Mouse (Mus musculus) hindbrain, embryonic 10.5 days (tissue): ENCODE measurements at regions not wholly inside any gene's neighbourhood (a gene's known extent, or its start where the extent isn't known, plus 50 kb on each side); places are given as distances from the start of the nearest gene placed in this dataset.

Experiments
- DNase-seq: peaks from one replicate; pipeline ENCODE4 v3.0.0-alpha.2; 2017; ENCODE audit warnings: low spot score
- H3K27ac ChIP-seq: fragments of 300-500 bp; sonication (generic); 2 replicates; pipeline ENCODE4 v1.5.1; 2016; ENCODE audit warnings: mild to moderate bottlenecking, moderate library complexity
- H3K27me3 ChIP-seq: fragments of 300-500 bp; sonication (generic); 2 replicates; pipeline ENCODE4 v1.6.1; 2016; ENCODE audit warnings: mild to moderate bottlenecking; ENCODE audit not compliant: poor library complexity, insufficient read depth, severe bottlenecking
- H3K36me3 ChIP-seq: fragments of 300-500 bp; sonication (generic); 2 replicates; pipeline ENCODE4 v1.6.1; 2016; ENCODE audit warnings: mild to moderate bottlenecking, moderate library complexity
- H3K4me1 ChIP-seq: fragments of 300-500 bp; sonication (generic); replicated peaks from 2 replicates; pipeline ENCODE4 v1.6.1; 2016; ENCODE audit warnings: mild to moderate bottlenecking
- H3K4me3 ChIP-seq: fragments of 300-500 bp; sonication (generic); 2 replicates; pipeline ENCODE4 v1.5.1; 2016; ENCODE audit warnings: mild to moderate bottlenecking, moderate library complexity
- H3K9me3 ChIP-seq: fragments of 300-500 bp; sonication (generic); 2 replicates; pipeline ENCODE4 v1.6.1; 2016; ENCODE audit warnings: mild to moderate bottlenecking, moderate library complexity
- WGBS: fragments of 180-500 bp; shearing (Covaris S2); methylation state at CpG from one replicate; pipeline ENCODE4 v1.1.7; 2016; 5-methylcytosine and 5-hydroxymethylcytosine counted together

DNA sequence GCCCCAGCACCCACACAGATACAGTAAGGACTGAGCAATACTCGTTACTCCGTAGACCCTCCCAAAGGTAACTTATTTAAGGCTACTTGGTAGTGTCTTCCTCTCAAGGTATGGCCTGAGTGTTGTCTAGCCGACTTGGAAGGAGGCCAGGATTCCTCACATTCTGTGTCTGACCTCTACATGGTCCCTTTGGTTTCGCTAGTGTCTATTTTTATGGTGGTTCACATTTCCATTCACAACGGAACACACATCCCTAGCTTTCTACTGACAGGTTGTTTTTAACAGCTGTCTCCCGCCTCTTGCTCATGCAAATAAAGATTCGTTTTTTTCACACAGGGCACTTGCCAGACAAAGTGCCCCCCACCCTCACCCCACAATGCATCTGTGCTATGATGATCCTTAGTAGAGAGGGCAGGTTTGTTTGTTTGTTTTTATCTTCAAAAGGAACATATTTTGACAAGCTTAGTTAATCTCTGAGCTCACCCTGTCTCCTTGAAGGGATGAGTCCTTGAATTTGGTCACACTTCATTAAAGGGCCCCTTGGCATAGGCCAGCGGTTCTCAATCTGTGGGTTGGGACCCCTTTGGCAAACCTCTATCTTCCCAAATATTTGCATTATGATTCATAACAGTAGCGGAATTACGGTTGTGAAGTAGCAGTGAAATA, 52.7 kb downstream of the Phlda1 start:
- Histone ChIP-seq H3K27ac (no peak overlapping the region), H3K27me3 (no peaks in the 10 kb centered on the region), H3K36me3 (no peaks in the 10 kb centered on the region), H3K4me1 (peaks cover 11% of the 10 kb centered on the region; the same call in 1 of the 2 replicates), H3K9me3 (no peaks in the 10 kb centered on the region), H3K4me3 (no peak overlapping the region)
- WGBS, result 75% methylated on average over 10 of the region's 10 CpGs
- no peak for DNase-seq

- Histone ChIP-seq H3K4me3 (no peak overlapping the region), H3K27ac (no peak overlapping the region), H3K27me3 (no peaks in the 10 kb centered on the region), H3K4me1 (peaks cover 16% of the 10 kb centered on the region; the same call in 1 of the 2 replicates), H3K9me3 (no peaks in the 10 kb centered on the region), H3K36me3 (no peaks in the 10 kb centered on the region)
- DNase-seq, result no peak
- WGBS, result 72% methylated on average over 17 of the region's 17 CpGs
These were observed 53.5 kb downstream of the Phlda1 start for GRCm38 (mm10) chr10:111559341-111560246.

DNA sequence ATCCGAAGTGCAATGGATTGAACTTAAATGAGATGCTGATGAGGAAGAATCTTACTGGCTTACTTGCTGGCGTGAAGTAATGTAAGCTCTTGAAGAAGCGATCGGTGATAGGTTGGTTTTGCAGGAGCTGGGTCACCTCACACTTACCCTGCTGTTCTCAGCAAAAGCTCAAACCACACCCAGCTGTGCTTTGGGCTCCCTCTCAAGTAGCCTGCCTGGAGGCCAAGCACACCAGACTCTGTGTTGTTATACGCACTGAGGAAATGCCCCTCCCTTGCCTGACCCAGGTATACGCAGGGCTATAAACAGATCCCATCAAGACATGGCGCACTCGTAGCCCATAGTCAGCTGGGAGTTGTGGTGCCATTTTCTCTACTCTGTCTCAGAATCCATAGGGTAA, 56.5 kb downstream of the Phlda1 start:
- Histone ChIP-seq H3K27me3 (no peaks in the 10 kb centered on the region), H3K36me3 (no peaks in the 10 kb centered on the region), H3K9me3 (no peaks in the 10 kb centered on the region), H3K4me3 (no peak overlapping the region), H3K27ac (no peak overlapping the region), H3K4me1 (peaks cover 22% of the 10 kb centered on the region; the same call in 1 of the 2 replicates)
- DNase-seq, result no peak
- 86% methylated on average over 8 of the region's 8 CpGs for WGBS

- Histone ChIP-seq H3K27ac (peak overlapping the region; percentile 35; the same call in 1 of the 2 replicates), H3K9me3 (no peaks in the 10 kb centered on the region), H3K27me3 (no peaks in the 10 kb centered on the region), H3K36me3 (no peaks in the 10 kb centered on the region), H3K4me1 (peaks cover 18% of the 10 kb centered on the region; the same call in 1 of the 2 replicates), H3K4me3 (no peak overlapping the region)
- DNase-seq, result no peak
- 64% methylated on average over 12 of the region's 12 CpGs for WGBS
These were observed 60.8 kb downstream of the Phlda1 start for GRCm38 (mm10) chr10:111566873-111567381.

GRCm38 (mm10) chr10:111570501-111571258, 64.6 kb downstream of the Phlda1 start:
- no peak overlapping the region for H3K4me3 ChIP-seq
- 69% methylated on average over 7 of the region's 7 CpGs for WGBS
- DNase-seq, result no peak
- H3K27ac ChIP-seq, result no peak overlapping the region
- H3K27me3 ChIP-seq, result no peaks in the 10 kb centered on the region
- no peaks in the 10 kb centered on the region for H3K36me3 ChIP-seq
- H3K9me3 ChIP-seq, result no peaks in the 10 kb centered on the region
- peaks cover 22% of the 10 kb centered on the region for H3K4me1 ChIP-seq

DNA sequence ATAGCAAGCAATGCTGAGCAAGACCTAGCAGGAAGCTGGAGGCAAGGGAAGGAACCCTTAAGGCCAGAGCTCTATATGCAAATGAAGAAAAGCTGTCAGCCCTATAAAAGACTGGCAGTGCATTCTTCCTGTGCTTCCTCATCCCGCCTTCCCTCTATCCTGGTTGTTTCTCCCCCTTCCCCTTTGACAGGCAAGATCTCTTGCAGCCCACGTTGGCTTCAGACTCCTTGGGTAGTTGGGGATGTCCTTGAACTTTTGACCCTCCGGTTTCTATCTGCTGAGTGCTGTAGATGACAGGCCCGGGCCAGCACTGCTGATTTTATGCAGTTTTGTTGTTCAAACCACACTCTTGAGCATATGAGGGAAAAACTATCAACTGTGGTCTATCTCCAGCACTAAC, 68.1 kb downstream of the Phlda1 start:
- no peak for DNase-seq
- no peaks in the 10 kb centered on the region for H3K27me3 ChIP-seq
- no peaks in the 10 kb centered on the region for H3K9me3 ChIP-seq
- no peak overlapping the region for H3K27ac ChIP-seq
- peaks cover 21% of the 10 kb centered on the region for H3K4me1 ChIP-seq
- 65% methylated on average over 4 of the region's 4 CpGs for WGBS
- no peaks in the 10 kb centered on the region for H3K36me3 ChIP-seq
- H3K4me3 ChIP-seq, result no peak overlapping the region

DNA sequence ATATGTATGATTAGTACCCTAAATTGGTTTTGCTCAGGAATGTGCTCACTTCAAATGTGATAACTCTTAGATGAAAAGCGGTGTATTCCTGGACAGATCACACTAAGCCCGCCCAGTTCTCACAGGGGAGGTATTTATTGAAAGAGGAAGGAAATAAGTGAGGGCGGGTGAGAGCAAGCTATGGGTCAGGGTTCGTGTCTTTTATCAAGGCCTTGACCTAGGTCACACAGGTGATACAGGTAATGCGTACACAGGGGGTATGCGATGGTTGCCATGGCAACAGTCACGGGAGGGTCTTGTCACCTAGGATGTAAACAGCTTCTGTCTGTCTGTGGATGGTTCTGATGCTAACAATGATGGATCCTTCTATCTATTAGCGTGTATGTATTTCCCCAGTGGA, 68.7 kb downstream of the Phlda1 start:
- DNase-seq, result no peak
- Histone ChIP-seq H3K4me1 (peaks cover 24% of the 10 kb centered on the region), H3K4me3 (no peak overlapping the region), H3K9me3 (no peaks in the 10 kb centered on the region), H3K27ac (no peak overlapping the region), H3K36me3 (no peaks in the 10 kb centered on the region), H3K27me3 (no peaks in the 10 kb centered on the region)
- 90% methylated on average over 8 of the region's 8 CpGs for WGBS

DNA sequence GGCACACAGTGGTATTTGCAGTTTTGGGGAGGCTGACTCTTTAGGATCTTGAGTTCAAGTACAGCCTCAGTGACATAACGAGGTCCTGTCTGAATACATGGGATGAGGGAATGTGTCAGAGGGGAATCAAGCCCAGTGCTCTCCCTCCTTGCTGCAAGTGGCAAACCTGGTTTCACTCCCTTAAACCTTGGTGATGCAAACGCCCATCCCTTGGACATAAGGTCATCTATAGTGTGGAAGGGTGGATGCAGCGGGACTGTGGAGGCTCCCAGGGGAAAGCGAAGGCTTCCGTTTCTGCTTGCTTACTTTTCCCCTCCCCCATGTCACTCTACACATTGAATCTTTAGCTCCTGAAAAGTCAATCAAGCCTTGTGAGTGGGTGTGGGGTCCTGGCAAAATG, 69.2 kb downstream of the Phlda1 start:
- peaks cover 24% of the 10 kb centered on the region for H3K4me1 ChIP-seq
- no peaks in the 10 kb centered on the region for H3K36me3 ChIP-seq
- no peaks in the 10 kb centered on the region for H3K27me3 ChIP-seq
- 0 out of 2 replicates have a peak overlapping the region, but pooled peaks have one; percentile 5 for H3K27ac ChIP-seq
- H3K9me3 ChIP-seq, result no peaks in the 10 kb centered on the region
- no peak for DNase-seq
- no peak overlapping the region for H3K4me3 ChIP-seq
- WGBS, result 65% methylated on average over 5 of the region's 5 CpGs

DNA sequence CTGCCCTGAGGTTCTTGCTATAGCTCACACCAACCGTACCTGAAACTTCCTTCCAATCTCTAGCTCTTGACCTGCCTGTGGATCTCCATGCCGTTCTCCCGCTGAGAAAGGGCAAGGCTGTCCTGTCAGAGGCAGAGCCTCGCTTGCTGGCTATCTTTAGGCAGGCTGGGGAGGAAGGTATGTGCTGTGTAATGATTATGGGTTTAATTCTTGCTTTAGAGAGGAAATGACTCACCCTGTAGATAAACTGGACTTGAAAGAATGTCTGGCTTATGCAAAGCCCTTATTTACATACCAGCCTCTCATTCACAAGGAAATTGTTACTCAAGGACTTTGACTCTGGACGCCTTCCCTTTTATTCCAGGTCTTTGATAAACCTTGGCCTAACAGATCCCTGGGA, 69.8 kb downstream of the Phlda1 start:
- Histone ChIP-seq H3K36me3 (no peaks in the 10 kb centered on the region), H3K27ac (no peak overlapping the region), H3K27me3 (no peaks in the 10 kb centered on the region), H3K9me3 (no peaks in the 10 kb centered on the region), H3K4me1 (peaks cover 18% of the 10 kb centered on the region), H3K4me3 (no peak overlapping the region)
- no peak for DNase-seq
- WGBS, result 69% methylated on average over 5 of the region's 5 CpGs

- no peak overlapping the region for H3K27ac ChIP-seq
- H3K4me3 ChIP-seq, result no peak overlapping the region
- H3K27me3 ChIP-seq, result no peaks in the 10 kb centered on the region
- 86% methylated on average over 10 of the region's 10 CpGs for WGBS
- no peaks in the 10 kb centered on the region for H3K9me3 ChIP-seq
- DNase-seq, result no peak
- no peaks in the 10 kb centered on the region for H3K36me3 ChIP-seq
- H3K4me1 ChIP-seq, result peaks cover 17% of the 10 kb centered on the region
These were observed 70.4 kb downstream of the Phlda1 start for GRCm38 (mm10) chr10:111576395-111577069.

DNA sequence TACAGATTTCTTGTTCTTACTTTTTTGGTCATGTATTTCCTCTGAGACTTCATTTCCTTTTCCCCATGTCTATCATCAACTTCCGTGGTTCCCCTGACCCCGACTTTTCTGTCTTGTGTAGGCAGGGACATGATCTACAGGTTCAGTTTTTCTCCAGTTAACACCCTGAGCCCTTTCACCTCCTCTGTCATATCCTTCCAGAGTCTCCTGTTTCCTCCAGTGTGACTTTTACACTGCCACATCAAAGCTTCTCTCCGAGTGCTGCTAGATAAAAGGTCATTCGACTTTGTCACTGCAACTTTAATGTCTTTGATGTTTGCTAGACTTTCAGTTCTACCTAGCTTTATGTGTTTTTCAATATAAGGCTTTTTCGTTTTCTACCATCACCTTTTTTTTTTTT, 72.5 kb downstream of the Phlda1 start:
- Histone ChIP-seq H3K27ac (no peak overlapping the region), H3K4me1 (peaks cover 19% of the 10 kb centered on the region), H3K36me3 (no peaks in the 10 kb centered on the region), H3K4me3 (no peak overlapping the region), H3K9me3 (no peaks in the 10 kb centered on the region), H3K27me3 (no peaks in the 10 kb centered on the region)
- WGBS, result 63% methylated on average over 5 of the region's 5 CpGs
- no peak for DNase-seq

DNA sequence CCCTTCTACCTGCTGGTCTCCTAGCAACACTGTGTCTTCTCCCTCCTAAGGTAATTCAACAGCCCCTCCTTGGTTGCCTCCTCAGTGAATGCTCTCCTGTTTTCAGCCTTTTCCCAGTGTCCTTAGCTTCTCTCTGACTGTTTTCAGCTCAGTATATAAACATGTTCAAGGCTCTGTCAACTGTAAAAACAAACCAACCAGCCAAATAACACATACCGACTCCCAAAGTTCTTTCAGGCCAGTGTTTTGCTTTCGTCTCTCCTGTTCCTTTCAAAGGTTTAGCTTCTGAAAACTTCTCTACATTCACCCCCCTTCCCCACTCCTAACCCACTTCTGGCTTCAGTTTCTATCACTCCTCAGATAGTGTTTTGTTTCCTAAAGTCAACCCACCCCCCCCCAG, 73.4 kb downstream of the Phlda1 start:
- peaks cover 19% of the 10 kb centered on the region for H3K4me1 ChIP-seq
- no peak for DNase-seq
- H3K36me3 ChIP-seq, result no peaks in the 10 kb centered on the region
- WGBS, result 64% methylated on average over 2 of the region's 2 CpGs
- no peak overlapping the region for H3K4me3 ChIP-seq
- no peak overlapping the region for H3K27ac ChIP-seq
- no peaks in the 10 kb centered on the region for H3K9me3 ChIP-seq
- no peaks in the 10 kb centered on the region for H3K27me3 ChIP-seq
